Mouse (Mus musculus) right cerebral cortex, postnatal 10 days (tissue): ENCODE results near the gene Olfr1337.
"Not testable (repeated sequence)": the region's sequence is repeated elsewhere in the genome, so short reads cannot be mapped to it uniquely, and the experiment has no call there.

Source experiments
- DNase-seq, 2 experiments: peaks; one replicate each; pipeline ENCODE4 v3.0.0; 2021; ENCODE audit warnings: low spot score in 2 of 2

Olfr1337 gene

GRCm38 (mm10) chr4:118782486-118782885 lies at the start of gene Olfr1337:
Gene Olfr1337, minus strand, starts transcription at chr4:118782586.
- DNase-seq: no peak

DNA sequence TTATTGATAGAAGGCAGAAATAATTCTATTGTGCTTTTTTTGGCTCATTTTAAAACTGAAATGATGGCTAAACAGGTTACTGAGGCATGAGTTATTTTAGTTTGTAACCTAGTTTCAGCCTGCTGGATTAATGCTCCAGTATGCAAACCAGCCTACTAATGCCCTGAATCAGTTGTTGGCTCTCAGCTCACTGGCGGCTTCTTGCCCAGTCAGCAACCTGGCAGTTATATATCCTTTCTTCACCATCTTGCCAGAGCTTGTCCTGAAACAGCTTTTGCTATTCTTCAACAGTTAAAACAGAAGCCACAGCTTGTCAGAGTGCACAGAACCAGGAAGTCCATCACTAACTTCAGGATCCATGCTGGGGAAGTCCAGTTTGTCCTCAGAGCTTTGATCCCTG lies 36.5 kb upstream of the Olfr1337 start:
- no peak for DNase-seq

- DNase-seq: no peak
Measured at GRCm38 (mm10) chr4:118809844-118810243, 27.5 kb upstream of the Olfr1337 start, which contains the start of gene Olfr1335. Gene Olfr1335, minus strand, starts transcription at chr4:118809944.

DNA sequence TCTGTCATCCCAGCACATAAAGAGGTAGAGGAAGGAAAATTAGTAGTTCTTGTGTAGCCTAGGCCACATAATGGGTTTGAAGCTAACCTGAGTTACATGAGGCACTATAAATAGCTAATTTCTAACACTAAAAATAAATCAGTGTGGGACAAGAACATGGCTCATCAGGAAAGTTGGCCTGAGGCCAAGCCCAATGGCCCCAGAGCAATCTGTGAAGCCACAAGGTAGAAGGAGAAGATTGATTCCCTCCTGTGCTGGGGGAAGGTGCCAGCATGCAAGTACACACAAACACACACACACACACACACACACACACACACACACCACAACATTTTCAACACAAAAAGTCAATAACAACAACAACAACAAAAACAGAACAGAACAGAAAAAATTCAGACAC lies 10.4 kb upstream of the Olfr1337 start:
- not testable (repeated sequence) for DNase-seq

DNA sequence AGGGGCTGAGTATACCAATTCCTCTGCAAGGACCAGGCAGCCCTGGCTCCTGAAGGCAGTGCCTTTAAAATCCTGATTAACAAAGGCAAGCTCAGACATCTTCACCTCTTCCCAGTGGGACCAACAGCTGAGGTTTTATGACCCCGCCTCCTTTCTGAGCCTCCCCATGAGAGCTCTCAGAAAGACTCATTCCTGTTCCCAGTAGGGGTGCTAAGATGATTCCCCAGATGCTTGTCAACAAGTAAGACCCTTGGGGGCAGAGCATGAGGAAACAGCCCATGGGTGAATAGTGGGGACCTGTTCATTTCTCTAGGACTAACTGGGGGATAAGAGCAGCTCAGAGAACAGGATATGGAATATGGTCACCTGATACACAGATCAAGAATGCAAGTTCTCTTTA lies 23.7 kb downstream of the Olfr1337 start, which contains the start of gene Olfr1338:
TSS of gene Olfr1338 (minus strand) at position 101 of the 400 bp plus-strand sequence.
- no peak for DNase-seq

- no peak for DNase-seq
Measured at GRCm38 (mm10) chr4:118741881-118742280, 40.5 kb downstream of the Olfr1337 start.

GRCm38 (mm10) chr4:118740988-118741698 lies 41.2 kb downstream of the Olfr1337 start:
- no peak for DNase-seq

DNA sequence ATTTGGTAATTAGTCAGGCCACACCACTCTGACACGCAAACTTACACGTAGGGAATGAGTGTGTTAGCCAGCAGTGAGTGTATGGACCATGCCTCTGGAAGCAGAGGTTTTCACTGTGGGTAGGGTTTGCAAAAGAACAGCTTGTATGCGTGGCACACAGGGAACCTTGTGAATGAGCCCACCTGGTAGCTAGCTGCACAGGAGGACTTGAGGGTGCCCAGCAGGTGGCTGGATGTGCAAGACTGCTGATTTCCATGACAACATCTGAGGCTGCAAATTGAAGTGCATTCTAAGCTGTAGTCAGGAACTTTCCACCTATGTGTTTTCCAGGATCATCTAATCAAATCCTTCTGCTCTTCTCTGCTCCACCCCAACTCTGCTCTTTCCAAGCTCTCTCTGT lies 42.8 kb downstream of the Olfr1337 start:
- no peak for DNase-seq

DNA sequence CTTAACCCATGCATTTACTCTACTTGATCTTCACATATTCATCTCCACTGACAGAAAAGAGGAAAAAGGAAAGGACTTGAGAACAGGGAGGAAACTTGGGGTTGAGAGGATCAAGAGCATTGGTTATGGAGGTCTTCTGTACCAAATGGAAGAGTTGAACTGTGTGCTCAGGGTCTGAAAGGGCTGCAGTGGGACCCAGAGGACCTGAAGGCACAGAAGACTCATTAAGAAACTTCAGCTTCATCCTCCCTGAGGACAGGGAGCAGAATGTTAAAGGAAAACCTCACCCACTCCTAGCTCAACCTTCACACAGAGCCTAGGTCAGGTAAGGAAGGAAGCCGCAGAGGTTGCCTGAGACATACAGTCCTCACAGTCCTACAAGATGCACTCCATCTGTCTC lies 50.5 kb downstream of the Olfr1337 start, which contains the start of gene Olfr1339:
TSS of gene Olfr1339 (plus strand) at position 301 of the 400 bp plus-strand sequence.
- no peak for DNase-seq
